Mouse (Mus musculus) liver, embryonic 15.5 days (tissue): ENCODE measurements around the gene Pnmal2. TPM values are rescaled to one million over a fixed set of nuclear protein-coding genes. Genes with fewer than 3 reads are reported as not detected.
"Not testable (repeated sequence)": the region's sequence is repeated elsewhere in the genome, so short reads cannot be mapped to it uniquely, and the experiment has no call there.

Experiments
- ATAC-seq: fragments of 200-750 bp; cut with Nextera tagmentation; 2 replicates; pipeline ENCODE4 v1.8.0; 2017; ENCODE audit warnings: moderate number of reproducible peaks, mild to moderate bottlenecking, moderate library complexity; ENCODE audit not compliant: insufficient read depth
- H3K27ac ChIP-seq: fragments of 300-500 bp; sonication (generic); replicated peaks from 2 replicates; pipeline ENCODE4 v1.5.1; 2015; ENCODE audit warnings: mild to moderate bottlenecking, inconsistent platforms
- H3K27me3 ChIP-seq: fragments of 300-500 bp; sonication (generic); 2 replicates; pipeline ENCODE4 v1.6.1; 2015; ENCODE audit warnings: mild to moderate bottlenecking, inconsistent platforms
- H3K36me3 ChIP-seq: fragments of 300-500 bp; sonication (generic); replicated peaks from 2 replicates; pipeline ENCODE4 v1.6.1; 2015; ENCODE audit warnings: moderate library complexity, mild to moderate bottlenecking, inconsistent platforms
- H3K4me1 ChIP-seq: fragments of 300-500 bp; sonication (generic); replicated peaks from 2 replicates; pipeline ENCODE4 v1.6.1; 2015; ENCODE audit warnings: inconsistent platforms
- H3K4me2 ChIP-seq: fragments of 300-500 bp; sonication (generic); 2 replicates; pipeline ENCODE4 v1.6.1; 2015; ENCODE audit warnings: moderate library complexity, mild to moderate bottlenecking, inconsistent platforms
- H3K4me3 ChIP-seq: fragments of 300-500 bp; sonication (generic); replicated peaks from 2 replicates; pipeline ENCODE4 v1.5.1; 2015; ENCODE audit warnings: mild to moderate bottlenecking, inconsistent platforms
- H3K9ac ChIP-seq: fragments of 300-500 bp; sonication (generic); 2 replicates; pipeline ENCODE4 v1.6.1; 2015; ENCODE audit warnings: moderate library complexity, mild to moderate bottlenecking, inconsistent platforms
- H3K9me3 ChIP-seq: fragments of 300-500 bp; sonication (generic); replicated peaks from 2 replicates; pipeline ENCODE4 v1.6.1; 2016; ENCODE audit warnings: inconsistent platforms
- WGBS: fragments of 180-500 bp; shearing (Covaris S2); methylation state at CpG from one replicate; pipeline ENCODE4 v1.1.7; 2015; ENCODE audit warnings: mixed read lengths; ENCODE audit not compliant: insufficient replicate concordance; 5-methylcytosine and 5-hydroxymethylcytosine counted together
- polyA plus RNA-seq: library from polyadenylated mRNA; unstranded; fragments of >200 nt; fragmentation: Nextera tagmentation; extraction: Ambion mirVana; gene quantifications from 2 replicates; pipeline ENCODE4 v1.2.1, GENCODE M21; 2015

Pnmal2 gene
- polyA plus RNA-seq, 1 experiment from 2014 or later: 0.60 TPM

GRCm38 (mm10) chr7:16947349-16947895, 2.9 kb downstream of the Pnmal2 start:
- Histone ChIP-seq H3K4me2 (no peak overlapping the region), H3K4me3 (no peak overlapping the region), H3K4me1 (peaks cover 17% of the 10 kb centered on the region), H3K9ac (no peak overlapping the region), H3K27ac (no peak overlapping the region), H3K9me3 (no peaks in the 10 kb centered on the region), H3K27me3 (peaks cover 81% of the 10 kb centered on the region), H3K36me3 (no peaks in the 10 kb centered on the region)
- WGBS: 14% methylated on average over 22 of the region's 22 CpGs
- no peak for ATAC-seq

DNA sequence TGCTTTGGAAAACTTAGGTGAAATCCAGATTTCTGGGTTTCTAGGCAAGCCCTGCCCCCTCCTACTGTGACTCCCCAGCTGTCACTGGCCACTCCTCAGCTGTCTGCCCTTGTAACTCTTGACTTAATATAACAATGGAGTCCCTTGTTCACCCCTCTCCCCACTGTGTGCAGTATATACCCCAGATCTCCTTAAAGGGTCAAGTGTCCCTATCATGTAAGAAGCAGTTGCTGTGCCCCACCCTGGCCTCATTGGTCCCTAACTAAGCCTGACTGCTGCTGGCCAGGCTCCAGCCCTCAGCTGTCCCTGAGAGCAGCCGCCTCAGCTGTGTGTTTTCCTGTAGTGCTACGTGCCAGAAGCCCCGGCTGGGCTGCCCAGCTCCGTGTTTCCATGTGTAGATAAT, 3.5 kb downstream of the Pnmal2 start:
- H3K4me3 ChIP-seq: no peak overlapping the region
- 14% methylated on average over 4 of the region's 4 CpGs for WGBS
- ATAC-seq: no peak
- H3K4me2 ChIP-seq: no peak overlapping the region
- H3K36me3 ChIP-seq: no peaks in the 10 kb centered on the region
- peaks cover 77% of the 10 kb centered on the region for H3K27me3 ChIP-seq
- no peaks in the 10 kb centered on the region for H3K9me3 ChIP-seq
- H3K4me1 ChIP-seq: peaks cover 17% of the 10 kb centered on the region
- H3K27ac ChIP-seq: no peak overlapping the region
- no peak overlapping the region for H3K9ac ChIP-seq

DNA sequence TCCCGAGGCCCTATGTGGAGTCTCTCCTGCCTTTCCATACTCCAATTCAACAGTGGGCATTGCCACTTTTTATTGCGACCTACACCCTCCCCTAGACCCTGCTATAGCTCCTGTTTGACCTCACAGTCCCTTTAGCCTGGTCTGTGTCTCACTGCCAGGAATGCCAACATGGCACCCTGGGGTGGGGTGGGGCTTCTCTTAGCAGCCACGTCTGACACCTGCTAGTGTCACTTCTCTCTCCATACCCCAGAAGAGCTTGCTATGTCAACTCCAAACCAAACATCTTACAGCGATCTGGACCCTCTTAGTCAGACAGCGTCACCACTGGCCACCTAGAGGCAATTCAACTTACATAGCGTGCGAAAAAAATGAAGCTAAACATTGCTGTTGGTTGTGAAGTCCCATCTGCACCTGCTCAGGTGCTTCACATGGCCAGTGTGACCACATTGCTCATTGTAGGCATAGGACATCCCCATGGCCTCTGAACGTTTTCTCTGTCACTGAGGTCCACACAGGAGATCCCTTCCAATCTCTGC, 4.5 kb downstream of the Pnmal2 start:
- H3K27me3 ChIP-seq: peaks cover 67% of the 10 kb centered on the region

DNA sequence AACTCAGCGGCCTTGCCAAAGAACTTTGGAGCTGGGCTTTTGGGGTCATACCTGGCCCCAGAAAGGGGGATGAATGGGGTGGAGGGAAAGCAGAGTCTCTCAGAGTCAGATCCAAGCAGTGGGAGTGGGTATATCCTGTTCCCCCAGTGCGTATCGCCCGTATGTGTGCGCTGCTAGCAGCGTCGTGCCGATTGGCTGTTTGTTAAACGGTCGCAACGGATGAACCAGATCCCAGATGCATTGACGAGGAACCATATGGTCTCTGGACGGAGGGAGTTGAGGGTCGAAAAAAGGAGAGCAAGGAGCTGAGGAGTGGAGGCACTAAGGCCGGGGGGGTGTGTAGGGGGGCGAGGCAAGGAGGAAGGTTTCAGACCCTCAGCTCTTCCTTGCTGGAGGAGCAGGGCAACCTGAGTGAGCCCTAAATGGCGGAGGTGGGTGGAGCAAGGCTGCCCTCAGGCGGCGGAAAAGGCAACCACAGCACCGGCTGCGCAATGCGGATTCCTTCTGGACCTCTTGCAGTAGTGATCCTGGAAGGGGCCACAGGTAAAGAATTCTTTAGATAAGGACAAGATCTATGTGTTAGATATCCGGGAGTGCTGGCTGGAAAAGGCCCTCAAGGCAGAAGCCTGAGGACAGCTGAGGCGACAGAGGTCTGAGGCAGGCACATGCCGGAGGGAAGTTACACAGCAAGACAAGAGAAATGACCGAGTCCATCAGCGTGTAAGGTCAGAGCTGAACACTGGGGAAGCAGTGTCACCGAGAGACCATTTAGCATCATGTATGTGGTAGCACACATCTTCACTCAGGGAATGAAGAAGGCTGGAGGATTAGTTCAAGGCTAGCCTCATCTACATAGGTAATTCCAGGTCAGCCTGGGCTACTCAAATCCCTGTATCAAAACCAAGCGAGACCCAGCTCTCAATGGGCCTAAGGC, 5.7 kb downstream of the Pnmal2 start:
- H3K4me1 ChIP-seq: peaks cover 11% of the 10 kb centered on the region
- H3K9me3 ChIP-seq: no peaks in the 10 kb centered on the region
- no peaks in the 10 kb centered on the region for H3K36me3 ChIP-seq
- H3K27ac ChIP-seq: no peak overlapping the region
- H3K4me3 ChIP-seq: peak overlapping the region; percentile 20; the same call in 1 of the 2 replicates
- no peak overlapping the region for H3K9ac ChIP-seq
- 9% methylated on average over 29 of the region's 29 CpGs for WGBS
- H3K27me3 ChIP-seq: peaks cover 55% of the 10 kb centered on the region
- H3K4me2 ChIP-seq: peak overlapping the region; percentile 63
- no peak for ATAC-seq

More for the DNA sequence above, 4.5 kb downstream of the Pnmal2 start:
- H3K4me2 ChIP-seq: no peak overlapping the region
- WGBS: 49% methylated on average over 8 of the region's 8 CpGs
- no peak overlapping the region for H3K27ac ChIP-seq
- no peak overlapping the region for H3K9ac ChIP-seq
- peaks cover 17% of the 10 kb centered on the region for H3K4me1 ChIP-seq
- H3K4me3 ChIP-seq: no peak overlapping the region
- no peak for ATAC-seq
- H3K36me3 ChIP-seq: no peaks in the 10 kb centered on the region
- H3K9me3 ChIP-seq: no peaks in the 10 kb centered on the region

DNA sequence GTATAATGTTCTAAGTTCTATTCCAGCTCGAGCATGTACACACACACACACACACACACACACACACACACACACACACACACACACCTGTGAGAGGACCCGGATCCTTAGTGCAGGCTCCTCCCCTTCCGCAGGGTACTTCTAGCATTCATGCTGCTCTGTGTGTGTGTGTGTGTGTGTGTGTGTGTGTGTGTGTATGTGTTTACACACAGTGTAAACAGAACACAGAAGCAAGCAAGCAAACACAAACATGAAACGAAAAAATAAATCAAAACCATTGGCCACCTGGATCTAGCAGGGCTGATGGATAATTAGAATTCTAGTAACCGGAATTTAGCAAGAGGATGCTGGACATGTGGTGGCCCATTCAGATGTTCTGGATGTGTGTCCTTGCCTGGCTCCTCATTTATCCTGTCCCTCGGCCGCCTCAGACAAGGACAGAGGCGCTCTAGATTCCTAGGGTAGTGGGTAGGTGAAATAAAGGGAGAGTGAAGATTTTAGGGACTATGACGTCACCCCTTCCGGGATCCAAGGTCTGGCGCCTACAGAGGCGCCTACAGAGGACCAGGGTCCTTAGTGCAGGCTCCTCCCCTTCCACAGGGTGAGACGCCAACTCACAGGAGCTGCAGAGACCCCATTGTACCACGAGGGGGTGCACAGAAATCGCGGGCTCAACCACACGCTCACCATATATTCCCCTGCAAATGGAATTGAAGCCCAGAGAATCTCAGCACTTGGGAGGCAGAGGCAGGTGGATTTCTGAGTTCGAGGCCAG, 6.6 kb downstream of the Pnmal2 start:
- H3K4me3 ChIP-seq: no peak overlapping the region
- no peak overlapping the region for H3K27ac ChIP-seq
- H3K27me3 ChIP-seq: peaks cover 46% of the 10 kb centered on the region
- H3K4me2 ChIP-seq: no peak overlapping the region
- ATAC-seq: peak; percentile 40; the same call in 1 of the 2 replicates
- no peaks in the 10 kb centered on the region for H3K9me3 ChIP-seq
- H3K4me1 ChIP-seq: peaks cover 11% of the 10 kb centered on the region
- 23% methylated on average over 18 of the region's 18 CpGs for WGBS
- no peak overlapping the region for H3K9ac ChIP-seq
- H3K36me3 ChIP-seq: no peaks in the 10 kb centered on the region

DNA sequence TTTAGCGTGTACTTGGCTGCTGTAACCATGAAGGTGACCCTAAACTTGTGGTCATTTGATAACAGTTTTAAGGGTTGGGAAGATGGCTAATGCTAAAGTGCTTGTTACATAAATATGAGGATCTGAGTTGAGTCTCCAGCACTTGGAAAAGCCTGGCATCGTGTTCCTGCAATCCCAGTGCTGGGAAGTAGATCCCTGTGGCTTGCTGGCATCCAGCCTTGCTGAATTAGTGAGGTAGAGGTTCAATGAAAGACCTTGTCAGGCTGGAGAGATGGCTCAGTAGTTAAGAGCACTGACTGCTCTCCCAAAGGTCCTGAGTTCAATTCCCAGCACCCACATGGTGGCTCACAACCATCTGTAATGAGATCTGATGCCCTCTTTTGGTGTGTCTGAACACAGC, 9.3 kb downstream of the Pnmal2 start:
- not testable (repeated sequence) for H3K27ac ChIP-seq, H3K4me3 ChIP-seq, ATAC-seq, H3K9me3 ChIP-seq, H3K4me2 ChIP-seq, H3K36me3 ChIP-seq, H3K4me1 ChIP-seq, H3K9ac ChIP-seq
- H3K27me3 ChIP-seq: peaks cover 19% of the 10 kb centered on the region
- 52% methylated on average over 2 of the region's 2 CpGs for WGBS

GRCm38 (mm10) chr7:16955712-16956111, 11.2 kb downstream of the Pnmal2 start:
- H3K9ac ChIP-seq: no peak overlapping the region
- no peaks in the 10 kb centered on the region for H3K9me3 ChIP-seq
- no peak overlapping the region for H3K4me3 ChIP-seq
- no peaks in the 10 kb centered on the region for H3K36me3 ChIP-seq
- H3K27me3 ChIP-seq: peaks cover 7% of the 10 kb centered on the region; the same call in 1 of the 2 replicates
- no peak overlapping the region for H3K4me2 ChIP-seq
- no peaks in the 10 kb centered on the region for H3K4me1 ChIP-seq
- WGBS: 38% methylated on average over 4 of the region's 4 CpGs
- no peak overlapping the region for H3K27ac ChIP-seq
- no peak for ATAC-seq

DNA sequence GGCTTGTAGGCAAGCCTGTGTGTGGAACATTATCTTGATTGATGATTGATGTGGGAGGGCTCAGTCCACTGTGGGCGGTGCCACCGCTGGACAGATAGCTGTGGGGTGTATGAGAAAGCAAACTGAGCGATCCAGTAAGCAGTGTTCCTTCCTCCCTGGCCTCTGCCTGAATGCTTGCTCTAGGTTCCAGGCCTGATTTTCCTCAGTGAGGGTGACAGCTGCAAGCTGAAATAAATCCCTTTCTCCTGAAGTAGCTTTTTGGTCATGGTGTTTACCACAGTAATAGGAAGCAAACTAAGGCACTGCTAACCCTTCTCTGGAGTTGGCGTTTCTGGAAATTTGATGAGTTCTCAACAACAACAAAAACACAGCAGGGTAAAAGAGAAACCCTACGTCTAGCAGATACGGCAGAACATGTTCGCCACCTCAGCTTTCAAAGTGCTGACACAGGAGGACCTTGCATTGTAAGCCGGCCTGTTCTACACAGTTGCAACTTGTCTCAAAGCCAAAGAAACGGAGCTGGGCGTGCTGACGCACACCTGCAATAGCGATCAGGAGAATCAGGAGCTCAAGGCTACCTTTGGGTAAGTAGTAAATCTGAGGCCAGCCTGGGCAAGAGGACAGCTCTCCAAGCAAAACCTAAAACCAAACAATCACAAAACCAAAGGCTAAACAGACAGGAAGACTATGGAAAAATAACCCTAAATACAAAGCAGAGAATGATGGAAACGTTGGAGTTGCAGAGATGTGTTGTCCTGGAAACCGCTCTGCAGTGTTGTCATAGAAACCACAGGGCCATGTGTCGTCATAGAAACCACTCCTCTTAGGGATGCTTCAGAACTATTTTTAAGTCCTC, 12.2 kb downstream of the Pnmal2 start:
- no peaks in the 10 kb centered on the region for H3K4me1 ChIP-seq
- H3K36me3 ChIP-seq: no peaks in the 10 kb centered on the region
- H3K9ac ChIP-seq: no peak overlapping the region
- H3K27me3 ChIP-seq: peaks cover 7% of the 10 kb centered on the region; the same call in 1 of the 2 replicates
- no peak overlapping the region for H3K27ac ChIP-seq
- H3K4me2 ChIP-seq: no peak overlapping the region
- 61% methylated on average over 15 of the region's 15 CpGs for WGBS
- H3K4me3 ChIP-seq: no peak overlapping the region
- H3K9me3 ChIP-seq: no peaks in the 10 kb centered on the region
- ATAC-seq: no peak

DNA sequence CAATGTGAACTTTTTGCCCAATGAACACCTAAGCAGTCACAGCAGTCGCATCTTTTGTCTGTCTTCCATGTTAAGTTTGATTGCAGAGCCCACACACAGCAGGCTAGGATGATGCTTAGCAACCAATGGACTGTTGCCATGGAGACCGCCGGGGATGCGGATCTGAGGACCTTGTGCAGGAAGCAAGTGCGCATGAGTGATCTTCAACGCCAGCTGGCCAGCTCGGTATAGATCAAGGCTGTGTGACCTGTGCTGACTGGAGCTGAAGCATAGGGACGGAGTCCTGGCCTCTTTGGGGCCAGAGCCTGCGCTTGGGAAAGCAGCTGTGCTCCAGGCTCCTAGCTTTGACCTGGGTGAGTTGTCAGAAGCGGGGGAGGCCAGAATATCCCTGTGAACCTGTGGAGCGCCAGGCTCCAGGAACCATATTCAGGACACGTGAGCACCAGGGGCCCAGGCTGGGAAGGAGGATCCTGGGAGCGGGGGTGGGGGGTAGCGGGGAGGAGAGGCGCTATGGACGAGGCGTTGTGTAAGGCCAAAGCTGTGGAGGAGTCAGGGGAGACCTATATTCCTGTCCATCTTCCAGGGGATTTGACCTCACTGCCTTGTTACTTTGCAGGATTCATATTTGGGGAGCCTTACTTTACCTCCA, 15.2 kb downstream of the Pnmal2 start, which contains the start of gene Pnmal1:
Gene Pnmal1, plus strand, starts transcription at position 141 of the 649 bp plus-strand sequence.
- Histone ChIP-seq H3K27ac (no peak within 1 kb of the TSS), H3K4me1 (no peaks in the 10 kb centered on the region), H3K4me3 (no peak within 1 kb of the TSS), H3K9ac (no peak within 1 kb of the TSS), H3K4me2 (no peak within 1 kb of the TSS), H3K36me3 (no peaks in the 10 kb centered on the region), H3K27me3 (peaks cover 7% of the 10 kb centered on the region; the same call in 1 of the 2 replicates), H3K9me3 (no peaks in the 10 kb centered on the region)
- WGBS: 34% methylated on average over 17 of the region's 17 CpGs
- no peak for ATAC-seq

- Histone ChIP-seq H3K27ac (no peak overlapping the region), H3K27me3 (peaks cover 7% of the 10 kb centered on the region; the same call in 1 of the 2 replicates), H3K9me3 (no peaks in the 10 kb centered on the region), H3K9ac (no peak overlapping the region), H3K4me3 (no peak overlapping the region), H3K4me2 (no peak overlapping the region), H3K4me1 (no peaks in the 10 kb centered on the region), H3K36me3 (no peaks in the 10 kb centered on the region)
- ATAC-seq: no peak
- WGBS: 49% methylated on average over 5 of the region's 5 CpGs
Measured at GRCm38 (mm10) chr7:16961678-16962077, 17.2 kb downstream of the Pnmal2 start.
